Mouse (Mus musculus) liver, embryonic 14.5 days (tissue): ENCODE results near the gene Syt6.

Experiments
- CTCF ChIP-seq: IDR thresholded peaks from 2 replicates; pipeline ENCODE4 v1.5.1; 2016; ENCODE audit warnings: antibody characterized with exemption, low read depth, control low read depth
- EP300 ChIP-seq: IDR thresholded peaks from 2 replicates; pipeline ENCODE4 v1.6.1; 2016; ENCODE audit warnings: antibody characterized with exemption, low read depth

GRCm38 (mm10) chr3:103550236-103550635, 24.8 kb upstream of the Syt6 start:
- TF ChIP-seq EP300 (no peak), CTCF (no peak)
